In genomic region chr13:13867078-13867759, GRCm38 (mm10) we compare ENCODE assay signal across 8 mouse cellular contexts.
DNase-seq lines count a peak whose midpoint lies in the region; ATAC-seq lines count a peak whose summit lies in the region.

No protein-coding gene starts in this region.

- H3K36me3 ChIP-seq in neural tube, embryonic 11.5 days (ENCODE audit: control insufficient read depth, insufficient read depth, low read length) = no peaks in the 10 kb centered on the region

- 88% methylated on average over 2 of the region's 2 CpGs for WGBS in neural tube, embryonic 11.5 days

- no peak for ATAC-seq in CD4-positive, CD25-positive, alpha-beta regulatory T cell, adult 4 months
- ATAC-seq in neural tube, embryonic 11.5 days (ENCODE audit: insufficient read depth, low FRiP score, low TSS enrichment) = peak; percentile 58

- H3K9me3 ChIP-seq in neural tube, embryonic 11.5 days (ENCODE audit: control insufficient read depth, low read length) = no peaks in the 10 kb centered on the region

- no peak overlapping the region for H3K4me2 ChIP-seq in neural tube, embryonic 11.5 days (ENCODE audit: low read depth)

- H3K27ac ChIP-seq in neural tube, embryonic 11.5 days (ENCODE audit: low read depth, low read length) = no peak overlapping the region

- H3K9ac ChIP-seq in neural tube, embryonic 11.5 days (ENCODE audit: low read length) = no peak overlapping the region

- peak; percentile 12 for DNase-seq in CD4-positive, CD25-positive, alpha-beta regulatory T cell, adult 2 months (ENCODE audit: low read depth, low spot score)
- DNase-seq in neural tube, embryonic 11.5 days (ENCODE audit: low spot score) = peak; percentile 17
- no peak for DNase-seq in neural tube, embryonic 10.5 days (ENCODE audit: extremely low spot score, low spot score)
- peak; percentile 17 to 44 for DNase-seq in kidney, adult 8-10 months
- peak; percentile 17 for DNase-seq in yolk sac, embryonic 10.5 days (ENCODE audit: low spot score)
- no peak for DNase-seq in cerebellum, postnatal 36 days
- no peak for DNase-seq in layer of hippocampus, adult 8-10 months (ENCODE audit: low spot score in 2 of 2)

- H3K27me3 ChIP-seq in neural tube, embryonic 11.5 days (ENCODE audit: control insufficient read depth, insufficient read depth, low read length) = no peaks in the 10 kb centered on the region

- no peaks in the 10 kb centered on the region for H3K4me1 ChIP-seq in neural tube, embryonic 11.5 days (ENCODE audit: control insufficient read depth, insufficient read depth, low read length)

- H3K4me3 ChIP-seq in neural tube, embryonic 11.5 days (ENCODE audit: low read depth, low read length) = no peak overlapping the region

Comparison
In these comparisons a context has a peak if more than half of its experiments do, and no peak if none do; other contexts are left out.
1. DNase-seq: peak in CD4-positive, CD25-positive, alpha-beta regulatory T cell, adult 2 months (single experiment), neural tube, embryonic 11.5 days (single experiment), kidney, adult 8-10 months (2 of 2) and yolk sac, embryonic 10.5 days (single experiment); none in neural tube, embryonic 10.5 days (single experiment), cerebellum, postnatal 36 days (0 of 2) and layer of hippocampus, adult 8-10 months (0 of 2).